Comparison of ENCODE assay signal across 8 mouse cellular contexts in the genomic region with DNA sequence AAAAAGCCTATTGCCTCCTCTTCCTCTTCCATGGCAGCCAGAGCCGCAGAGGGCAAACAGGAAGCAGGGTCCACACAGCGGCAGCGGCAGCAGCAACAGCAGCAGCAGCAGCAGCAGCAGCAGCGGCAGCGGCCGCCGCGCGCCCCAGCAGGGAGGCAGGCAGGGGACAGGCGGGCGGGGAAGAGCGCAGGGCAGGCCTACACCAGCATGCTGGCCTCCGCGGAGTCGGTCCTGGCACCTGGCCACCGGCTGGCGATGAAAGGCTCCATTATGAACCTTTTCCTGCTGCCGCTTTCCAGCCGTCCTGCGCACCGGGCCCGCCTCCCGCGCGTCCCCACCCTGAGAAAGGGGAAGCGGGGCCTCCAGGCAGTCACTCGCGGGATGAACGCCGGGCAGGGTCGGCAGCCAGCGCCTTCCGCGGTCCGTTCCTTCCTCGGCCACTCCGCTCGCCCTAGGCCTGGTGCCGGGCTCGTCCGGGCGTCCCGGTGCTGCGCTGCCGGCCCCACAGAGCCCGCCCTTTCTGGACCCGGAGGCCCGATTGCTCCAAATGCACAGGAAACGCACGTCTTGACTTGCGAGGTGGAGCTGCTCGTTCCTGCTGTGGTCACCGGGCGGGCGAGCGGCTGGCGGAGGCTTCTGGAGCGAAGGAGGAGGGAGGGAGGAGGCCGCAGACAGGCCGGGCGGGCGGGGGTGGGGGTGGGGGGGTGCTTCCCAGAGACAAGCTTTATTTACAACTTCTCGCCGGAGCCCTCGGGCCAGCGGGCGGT.
A peak's percentile ranks its signal among the peaks of the same experiment; 100 is the strongest.
DNase-seq lines count a peak whose midpoint lies in the region; ATAC-seq and TF ChIP-seq lines count a peak whose summit lies in the region.

No protein-coding gene starts in this region.

- peak overlapping the region; percentile 91 for H3K4me2 ChIP-seq in hindbrain, postnatal 0 days (ENCODE audit: low read depth, low read length)

- in situ Hi-C loops in Patski (cut with MboI; ENCODE audit: low pct_unique_long_range_greater_than_20kb), result loop anchor here (5.0 kb wide), 1 partner anchor 37 kb away; no protein-coding TSS in a partner anchor

- no peaks in the 10 kb centered on the region for H3K9me3 ChIP-seq in hindbrain, postnatal 0 days (ENCODE audit: low read length)
- H3K9me3 ChIP-seq in megakaryocyte, embryonic 14.5 days, result no peaks in the 10 kb centered on the region

- DNase-seq in Patski (ENCODE audit: low read depth, low spot score), result no peak
- peak; percentile 80 to 87 for DNase-seq in cerebellum, postnatal 25 days
- DNase-seq in gastrocnemius, adult 8-10 months (ENCODE audit: low spot score in 2 of 2), result peak; percentile 61 to 73
- peak; percentile 88 for DNase-seq in hindbrain, postnatal 0 days (ENCODE audit: low spot score)
- peak; percentile 80 to 93 for DNase-seq in left cerebral cortex, postnatal 10 days (ENCODE audit: extremely low spot score in 1 of 2, low spot score in 2 of 2)
- DNase-seq in right cerebral cortex, adult 2 months (ENCODE audit: low spot score in 2 of 2), result peak; percentile 75 to 78
- DNase-seq in urinary bladder, postnatal 25 days (ENCODE audit: low spot score), result peak; percentile 72

- under 1% methylated on average over 55 of the region's 67 CpGs for WGBS in hindbrain, postnatal 0 days

- ATAC-seq in Patski, result peak; percentile 57
- peak; percentile 77 for ATAC-seq in hindbrain, postnatal 0 days

- peak overlapping the region; percentile 60 for H3K4me3 ChIP-seq in hindbrain, postnatal 0 days (ENCODE audit: low read length)
- H3K4me3 ChIP-seq in megakaryocyte, embryonic 14.5 days (replicated peaks), result peak overlapping the region; percentile 95

- no peak for TF ChIP-seq CTCF in Patski (IDR thresholded peaks at IDR 0.05)
- TF ChIP-seq CTCF in hindbrain, postnatal 0 days (IDR thresholded peaks at IDR 0.05; ENCODE audit: low read depth), result no peak

- no peaks in the 10 kb centered on the region for H3K27me3 ChIP-seq in Patski
- no peaks in the 10 kb centered on the region for H3K27me3 ChIP-seq in hindbrain, postnatal 0 days (ENCODE audit: insufficient read depth, low read length)
- peaks cover 73% of the 10 kb centered on the region for H3K27me3 ChIP-seq in megakaryocyte, embryonic 14.5 days (replicated peaks)

- peak overlapping the region; percentile 89 for H3K9ac ChIP-seq in hindbrain, postnatal 0 days (replicated peaks; ENCODE audit: low read length)

- H3K27ac ChIP-seq in hindbrain, postnatal 0 days, result peak overlapping the region; percentile 96

- POLR2A ChIA-PET in Patski (lab: Charles Lee), result interaction anchor here (1.1 to 1.5 kb wide), 3 partner anchors 17 to 39 kb away, joined by 3 read pairs; no protein-coding TSS in a partner anchor

- intact Hi-C loops in left cerebral cortex, postnatal 10 days (cut with DNase I), result loop anchor here (5.0 to 10.0 kb wide), 2 partner anchors 37 to 80 kb away; no protein-coding TSS in a partner anchor

- peaks cover 42% of the 10 kb centered on the region for H3K4me1 ChIP-seq in hindbrain, postnatal 0 days (ENCODE audit: insufficient read depth, low read length)
- H3K4me1 ChIP-seq in megakaryocyte, embryonic 14.5 days, result peaks cover 62% of the 10 kb centered on the region

- CTCF ChIA-PET in Patski (lab: Charles Lee), result interaction anchor here (0.9 to 4.6 kb wide), 6 partner anchors 10 to 48 kb away, joined by 3 to 58 read pairs (median 4); no protein-coding TSS in a partner anchor

- H3K36me3 ChIP-seq in hindbrain, postnatal 0 days (ENCODE audit: insufficient read depth, low read length), result no peaks in the 10 kb centered on the region
- no peaks in the 10 kb centered on the region for H3K36me3 ChIP-seq in megakaryocyte, embryonic 14.5 days (replicated peaks; ENCODE audit: low read length)
